Mouse (Mus musculus): ENCODE measurements at regions not wholly inside any gene's neighbourhood (a gene's known extent, or its start where the extent isn't known, plus 50 kb on each side); places are given as distances from the start of the nearest gene placed in this dataset.
"Not testable (repeated sequence)": the region's sequence is repeated elsewhere in the genome, so short reads cannot be mapped to it uniquely, and the experiment has no call there.

DNA sequence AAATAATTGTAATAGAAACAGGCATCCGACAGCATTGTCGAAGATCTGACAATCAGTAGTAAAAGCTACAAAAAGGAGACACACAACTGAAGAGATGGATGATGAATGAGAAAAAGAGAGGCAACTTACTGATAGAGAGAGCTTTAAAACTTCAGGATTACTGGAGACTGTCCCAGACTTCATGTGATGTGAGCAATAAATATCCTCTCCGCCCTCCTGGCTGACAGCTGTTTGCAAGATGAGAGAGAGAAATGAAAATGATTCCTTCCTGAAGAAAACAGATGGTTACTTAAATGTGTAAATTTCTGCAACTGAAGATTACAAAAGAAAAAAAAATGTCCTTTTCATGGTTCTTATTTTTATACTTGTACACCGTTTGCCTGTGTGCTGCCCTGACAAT is 306.7 kb upstream of the Ncam2 start:
- intact Hi-C loops (cut with DNase I): no loop called here
- peak; percentile 37 to 67 for DNase-seq (ENCODE audit: low spot score in 2 of 2)

DNA sequence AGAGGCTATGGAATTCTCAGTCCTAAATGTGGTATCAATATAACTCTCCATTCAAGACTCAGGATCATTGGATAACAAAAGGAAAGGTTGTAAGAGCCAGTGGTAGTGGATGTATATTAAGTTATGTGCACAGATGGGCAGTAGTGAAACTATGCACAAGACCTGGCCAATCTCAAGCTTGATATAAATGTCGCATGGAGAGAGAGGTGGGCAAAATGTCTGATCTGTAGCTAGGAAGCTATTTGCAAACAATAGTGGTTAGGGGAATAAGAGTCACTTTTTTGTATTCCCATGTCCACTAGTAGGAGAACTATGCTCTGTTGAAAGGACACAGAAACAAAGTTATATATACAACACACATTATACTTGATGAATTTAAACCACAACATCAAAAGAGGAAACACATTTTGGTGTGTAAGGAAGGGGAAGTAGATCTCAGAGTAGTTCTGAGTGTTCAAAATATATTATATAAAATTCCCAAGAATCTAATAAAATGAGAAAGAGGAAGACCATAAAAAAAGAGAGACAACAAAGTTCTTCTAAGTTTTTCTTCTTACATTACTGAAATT is 279.7 kb upstream of the Ncam2 start:
- DNase-seq (ENCODE audit: low spot score in 2 of 2): no peak
- intact Hi-C loops (cut with DNase I): no loop called here

DNA sequence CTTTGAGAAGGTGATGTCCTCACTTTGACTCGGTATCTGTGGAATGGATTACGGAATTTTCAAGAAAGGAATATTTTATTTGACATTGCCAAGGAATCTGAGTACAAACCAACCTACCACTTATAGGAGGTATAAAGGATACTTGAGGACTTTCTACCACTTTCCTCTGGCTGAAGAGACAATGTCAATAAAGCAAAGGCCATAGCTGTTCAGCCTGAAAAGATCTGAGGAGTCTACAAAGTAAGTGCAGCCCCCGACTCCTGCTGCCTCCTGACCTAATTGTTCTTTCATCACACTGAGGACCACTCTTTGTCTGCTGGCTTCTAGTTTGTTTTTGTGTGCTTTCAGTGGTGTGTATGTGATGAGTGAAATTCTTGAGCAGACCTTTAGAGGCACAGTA is 269.5 kb upstream of the Ncam2 start:
- intact Hi-C loops (cut with DNase I): no loop called here
- DNase-seq (ENCODE audit: low spot score in 2 of 2): no peak

DNA sequence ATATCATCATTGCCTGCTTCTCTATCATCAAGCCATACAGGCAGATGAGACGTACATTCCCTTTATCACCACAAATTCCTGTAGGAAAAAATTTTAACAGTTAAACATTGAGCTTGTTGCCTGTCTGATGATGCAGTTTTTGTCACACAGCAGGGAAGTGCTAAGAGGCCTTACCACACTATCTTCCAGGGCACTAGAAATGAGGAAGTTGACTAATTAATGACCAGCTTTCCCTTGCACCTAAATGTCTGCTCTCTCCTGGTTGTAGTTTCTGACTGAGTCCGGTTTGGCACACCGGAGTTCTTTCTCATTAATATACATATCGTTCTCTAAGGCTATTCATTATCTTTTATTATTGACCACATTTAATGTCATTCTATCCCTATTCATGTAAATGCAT is 269.0 kb upstream of the Ncam2 start:
- no peak for DNase-seq (ENCODE audit: low spot score in 2 of 2)
- intact Hi-C loops (cut with DNase I): no loop called here

DNA sequence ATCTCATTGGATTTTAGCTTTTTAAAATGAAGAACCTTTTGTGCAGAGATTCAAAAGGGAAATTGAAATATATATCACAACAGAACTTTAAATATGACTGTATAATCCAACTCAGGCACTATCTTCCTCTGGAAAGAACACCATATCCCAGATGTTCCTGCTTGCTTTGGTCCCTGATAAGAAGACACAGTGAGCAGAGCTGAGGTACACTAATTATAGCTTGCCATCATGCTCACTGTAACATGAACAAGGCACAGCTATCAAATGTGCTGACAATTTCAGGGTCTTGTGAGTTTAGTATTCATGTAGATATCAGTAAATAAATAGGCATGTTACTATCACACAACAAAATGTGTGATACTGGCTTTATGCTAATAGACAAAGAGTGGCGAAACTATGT is 264.8 kb upstream of the Ncam2 start:
- no peak for DNase-seq (ENCODE audit: low spot score in 2 of 2)
- intact Hi-C loops (cut with DNase I): no loop called here

DNA sequence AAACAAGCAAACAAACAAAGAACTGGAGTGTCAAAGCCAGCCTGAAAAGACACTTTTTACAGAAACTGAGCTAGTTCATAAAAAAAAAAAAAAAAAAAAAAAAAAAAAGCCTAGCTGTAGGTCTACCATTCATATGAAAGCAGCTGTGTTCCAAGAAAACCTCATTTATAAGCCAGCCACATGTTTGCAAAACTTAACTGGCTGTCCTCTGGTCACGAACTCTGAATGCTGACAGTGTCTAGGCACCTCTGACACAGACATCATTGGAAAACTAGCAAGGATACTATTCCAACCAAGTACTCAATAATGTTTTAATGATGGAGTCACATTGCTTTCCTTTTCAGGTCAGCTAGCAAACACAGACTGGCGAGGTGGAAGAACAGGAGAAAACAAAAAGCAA is 238.4 kb upstream of the Ncam2 start:
- intact Hi-C loops (cut with DNase I): no loop called here

DNA sequence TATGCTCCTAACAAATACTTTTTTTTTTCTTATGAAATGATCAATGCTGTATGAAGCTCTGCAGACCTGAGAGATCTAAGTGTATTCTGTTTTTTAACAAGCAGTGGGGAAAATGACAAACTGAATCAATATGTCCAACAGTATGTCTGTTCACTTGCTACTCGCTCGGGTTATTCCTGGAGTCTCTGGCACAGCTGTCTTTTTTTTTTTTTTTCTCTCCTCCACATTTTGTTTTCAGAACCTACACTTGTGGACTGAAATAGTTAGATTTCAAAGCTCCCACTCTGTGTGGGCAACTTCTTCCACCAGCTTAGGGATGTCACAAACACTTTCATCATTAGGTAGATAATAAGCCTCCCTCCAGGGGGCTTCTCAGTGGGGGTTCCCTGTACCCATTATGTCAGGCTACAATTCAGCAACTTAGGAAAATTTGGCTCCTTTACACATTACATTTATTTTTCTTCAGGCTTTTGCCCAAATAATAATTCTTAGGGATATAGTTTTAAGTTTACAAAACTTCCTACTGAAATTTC is 218.9 kb upstream of the Ncam2 start:
- intact Hi-C loops (cut with DNase I): no loop called here

More for the DNA sequence above, 238.4 kb upstream of the Ncam2 start:
- DNase-seq (ENCODE audit: low spot score in 2 of 2): no peak

DNA sequence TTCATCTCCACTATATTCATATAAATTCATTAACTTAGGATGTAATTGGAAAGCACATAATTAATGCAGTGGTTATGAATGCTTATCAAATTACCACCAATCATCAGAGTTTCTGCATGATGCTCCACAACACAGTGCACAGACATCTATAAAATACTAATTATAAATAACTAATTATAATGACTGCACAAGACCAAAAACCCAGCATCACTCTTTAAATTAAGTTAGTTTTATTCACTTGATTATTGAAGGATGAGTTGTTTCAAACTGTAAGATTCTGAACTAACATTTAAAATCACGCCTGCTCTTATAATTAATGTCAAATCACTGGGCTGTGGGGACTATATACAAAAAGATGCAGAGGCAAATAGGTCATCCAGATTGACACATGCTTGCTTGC is 212.7 kb upstream of the Ncam2 start:
- intact Hi-C loops (cut with DNase I): no loop called here
- no peak for DNase-seq (ENCODE audit: low spot score in 2 of 2)

More for the DNA sequence above, 218.9 kb upstream of the Ncam2 start:
- peak in 1 of 2 experiments; percentile 4 for DNase-seq (ENCODE audit: low spot score in 2 of 2)

DNA sequence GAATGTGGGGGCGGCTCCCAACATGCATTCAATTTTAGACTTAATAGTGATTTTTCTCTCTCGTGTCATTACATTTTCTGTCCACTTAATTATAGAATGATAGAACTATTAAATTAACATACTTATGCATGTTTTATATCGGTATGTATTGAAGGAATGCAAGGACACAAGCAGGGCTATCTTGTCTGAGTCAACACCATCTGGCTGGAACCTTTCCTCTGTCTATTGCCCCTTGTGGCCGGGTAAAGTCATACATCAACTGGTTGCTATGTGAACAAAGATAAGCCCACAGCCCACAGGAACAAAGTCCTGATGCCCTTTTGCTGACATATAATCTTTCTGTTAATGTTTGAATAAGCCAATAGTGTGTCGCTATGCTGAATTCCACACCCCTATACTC is 163.7 kb upstream of the Ncam2 start:
- intact Hi-C loops (cut with DNase I): not testable (repeated sequence)

DNA sequence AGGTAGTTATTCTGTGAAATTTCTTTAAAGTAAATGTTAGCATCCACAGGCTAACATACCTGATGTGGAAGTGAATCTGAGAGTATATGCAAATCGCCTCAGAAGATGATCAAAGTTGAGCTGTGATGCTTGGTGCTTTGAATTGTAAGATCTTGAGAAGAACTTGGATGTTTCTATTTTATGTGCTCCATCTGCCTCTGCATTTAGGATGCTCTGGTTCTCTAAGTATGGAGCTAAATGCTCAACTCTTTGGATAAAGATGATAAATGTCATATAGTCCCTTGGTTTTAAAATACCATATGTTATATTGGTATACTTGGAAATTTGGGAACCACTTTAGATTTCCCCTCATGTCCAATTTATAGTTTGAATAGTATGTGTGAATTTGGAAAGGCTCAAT is 159.2 kb upstream of the Ncam2 start:
- DNase-seq (ENCODE audit: low spot score in 2 of 2): no peak

More for the DNA sequence above, 163.7 kb upstream of the Ncam2 start:
- DNase-seq (ENCODE audit: low spot score in 2 of 2): not testable (repeated sequence)

DNA sequence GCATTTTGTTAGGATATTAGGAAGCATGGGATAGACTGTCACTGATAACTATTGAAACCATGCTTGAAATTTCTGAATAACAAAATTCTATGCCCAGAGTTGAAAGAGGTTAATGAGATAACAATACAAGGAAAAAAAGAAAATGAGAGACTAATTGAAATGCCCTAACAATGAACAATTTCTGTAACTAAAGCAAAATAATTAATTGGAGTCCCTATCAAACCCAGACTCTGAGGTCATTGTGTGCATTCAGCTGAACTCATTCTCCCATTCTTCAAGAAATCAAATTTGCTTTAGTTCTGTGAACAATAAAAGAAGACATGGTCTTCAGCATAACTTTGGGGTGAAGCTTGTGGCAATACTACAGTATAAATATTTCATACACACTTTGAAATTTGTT is 154.8 kb upstream of the Ncam2 start:
- intact Hi-C loops (cut with DNase I): no loop called here
- no peak for DNase-seq (ENCODE audit: low spot score in 2 of 2)

More for the DNA sequence above, 159.2 kb upstream of the Ncam2 start:
- intact Hi-C loops (cut with DNase I): no loop called here

DNA sequence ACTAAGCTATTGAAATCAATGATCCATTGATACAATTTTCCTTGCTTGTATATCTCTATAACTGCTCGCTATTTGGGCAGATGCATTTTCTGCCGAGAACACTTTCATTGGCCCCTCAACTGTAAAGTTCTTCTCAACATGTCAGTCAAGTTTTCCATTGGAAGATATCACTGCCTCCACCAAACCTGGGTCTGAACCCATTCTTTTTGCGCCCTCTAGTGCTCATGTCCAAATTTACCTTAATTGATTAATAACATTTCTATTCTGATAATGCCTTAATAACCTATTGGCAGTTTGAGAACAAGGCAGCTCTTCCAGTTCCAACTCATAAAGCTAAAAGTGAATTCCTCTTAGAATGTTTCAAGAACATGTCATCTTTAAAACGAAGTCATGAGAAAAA is 132.2 kb upstream of the Ncam2 start:
- intact Hi-C loops (cut with DNase I): no loop called here
- peak in 1 of 2 experiments; percentile 0 for DNase-seq (ENCODE audit: low spot score in 2 of 2)

All from left cerebral cortex, postnatal 14 days (tissue).